Mouse (Mus musculus): ENCODE measurements around the gene Map4k3. TPM values are rescaled to one million over a fixed set of nuclear protein-coding genes. Genes with fewer than 3 reads are reported as not detected.
"Not testable (repeated sequence)": the region's sequence is repeated elsewhere in the genome, so short reads cannot be mapped to it uniquely, and the experiment has no call there.

Map4k3 gene
- total RNA-seq, 2 experiments from 2014 or later, result 30.0 to 34.6 TPM

GRCm38 (mm10) chr17:80574471-80574965 is 153.8 kb downstream of the Map4k3 start:
- no peak for DNase-seq
- intact Hi-C loops (cut with DNase I), result no loop called here

DNA sequence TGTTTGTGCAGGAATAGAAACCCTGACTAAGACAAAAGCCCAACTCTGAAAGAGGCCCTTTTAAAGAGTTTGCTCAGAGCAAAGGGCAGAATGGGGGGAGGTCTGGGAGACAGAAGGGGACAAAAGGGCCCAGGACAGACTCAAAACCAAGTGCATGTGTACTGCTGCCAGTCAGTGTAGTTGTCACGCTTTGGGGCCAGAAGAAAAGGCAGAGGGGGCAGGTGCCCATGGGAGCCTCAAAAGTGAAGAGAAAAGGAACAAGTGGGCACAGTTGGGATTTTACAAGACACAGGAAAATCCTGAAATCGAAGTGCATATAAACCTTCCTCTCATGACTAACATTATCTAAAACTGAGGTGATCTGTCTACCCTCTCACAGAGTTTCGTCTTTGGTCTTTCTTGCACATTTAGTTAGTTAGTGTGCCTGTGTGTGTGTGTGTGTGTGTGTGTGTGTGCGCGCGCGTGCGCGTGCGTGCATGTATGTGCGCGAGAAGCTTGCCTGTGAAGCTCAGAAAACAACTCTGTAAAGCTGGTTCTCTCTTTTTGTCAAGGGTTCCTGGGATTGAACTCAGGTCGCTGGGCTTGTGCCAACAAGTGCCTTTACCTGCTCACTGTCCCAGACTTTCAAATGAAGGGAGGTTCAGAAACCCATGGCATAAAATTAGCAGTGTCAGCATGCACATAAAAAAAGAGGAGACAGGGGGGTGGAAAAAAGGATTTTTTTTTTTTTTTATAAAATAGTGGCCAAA is 155.9 kb downstream of the Map4k3 start:
- intact Hi-C loops (cut with DNase I), result no loop called here
- DNase-seq, result no peak

DNA sequence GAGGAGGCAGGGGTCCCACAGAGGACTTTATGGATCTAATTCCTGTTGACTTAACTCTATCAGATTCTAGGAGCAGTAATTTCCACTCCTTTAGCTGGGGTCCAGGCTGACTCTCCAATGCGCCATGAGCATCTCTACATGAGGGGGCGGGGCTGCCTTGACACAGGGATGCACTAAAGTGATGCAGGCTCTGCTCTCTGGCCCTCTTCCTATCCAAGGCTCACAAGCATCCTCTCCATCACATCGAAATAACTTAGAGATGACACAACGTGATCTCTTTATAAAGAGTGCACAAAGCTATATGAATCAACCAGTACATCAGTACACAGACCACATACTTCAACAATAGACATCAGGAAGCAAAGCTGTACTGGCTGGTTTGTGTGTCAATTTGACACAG is 156.8 kb downstream of the Map4k3 start:
- DNase-seq, result no peak

DNA sequence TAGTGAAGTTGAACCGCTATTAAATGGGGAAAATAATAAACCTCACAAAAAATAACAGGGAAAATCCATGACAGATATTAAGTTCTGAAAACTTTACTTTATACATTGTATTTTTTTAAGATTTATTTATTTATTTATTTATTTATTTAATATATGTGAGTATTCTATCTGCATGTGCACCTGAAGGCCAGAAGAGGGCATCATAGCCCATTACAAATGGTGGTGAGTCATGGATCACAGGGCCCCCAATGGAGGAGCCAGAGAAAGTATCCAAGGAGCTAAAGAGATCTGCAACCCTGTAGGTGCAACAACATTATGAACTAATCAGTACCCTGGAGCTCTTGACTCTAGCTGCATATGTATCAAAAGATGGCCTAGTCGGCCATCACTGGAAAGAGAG is 158.6 kb downstream of the Map4k3 start:
- intact Hi-C loops (cut with DNase I); DNase-seq: not testable (repeated sequence)

More for the DNA sequence above, 156.8 kb downstream of the Map4k3 start:
- intact Hi-C loops (cut with DNase I), result no loop called here

DNA sequence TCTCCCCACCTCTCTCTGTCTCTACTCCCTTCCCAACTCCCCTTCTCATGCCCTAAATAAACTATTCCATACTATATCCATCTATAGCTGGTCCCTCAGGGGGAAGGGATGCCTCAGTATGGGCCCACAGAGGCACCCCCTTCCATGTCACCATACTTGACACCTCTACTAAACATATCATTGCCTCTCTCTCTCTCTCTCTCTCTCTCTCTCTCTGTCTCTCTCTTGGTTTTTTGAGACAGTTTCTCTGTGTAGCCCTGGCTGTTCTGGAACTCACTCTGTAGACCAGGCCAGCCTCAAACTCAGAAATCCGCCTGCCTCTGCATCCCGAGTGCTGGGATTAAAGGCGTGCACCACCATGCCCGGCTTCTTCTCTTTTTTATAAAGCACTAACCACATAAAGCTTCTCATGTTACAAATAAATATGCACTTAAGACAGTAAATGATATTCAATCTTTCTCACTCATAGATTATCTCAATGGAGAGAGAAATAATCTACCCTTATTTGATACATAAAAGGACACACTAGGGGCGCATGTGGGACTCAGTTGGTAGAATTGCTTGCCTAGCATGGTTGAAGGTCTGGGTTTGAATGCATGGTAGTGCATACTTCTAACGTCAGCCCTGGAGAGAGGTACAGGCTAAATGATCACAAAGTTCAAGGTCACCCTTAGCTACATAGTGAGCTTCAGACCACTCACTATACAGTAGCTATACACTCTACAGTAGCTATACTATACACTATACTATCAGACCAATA is 159.3 kb downstream of the Map4k3 start:
- intact Hi-C loops (cut with DNase I), result no loop called here
- DNase-seq, result no peak

DNA sequence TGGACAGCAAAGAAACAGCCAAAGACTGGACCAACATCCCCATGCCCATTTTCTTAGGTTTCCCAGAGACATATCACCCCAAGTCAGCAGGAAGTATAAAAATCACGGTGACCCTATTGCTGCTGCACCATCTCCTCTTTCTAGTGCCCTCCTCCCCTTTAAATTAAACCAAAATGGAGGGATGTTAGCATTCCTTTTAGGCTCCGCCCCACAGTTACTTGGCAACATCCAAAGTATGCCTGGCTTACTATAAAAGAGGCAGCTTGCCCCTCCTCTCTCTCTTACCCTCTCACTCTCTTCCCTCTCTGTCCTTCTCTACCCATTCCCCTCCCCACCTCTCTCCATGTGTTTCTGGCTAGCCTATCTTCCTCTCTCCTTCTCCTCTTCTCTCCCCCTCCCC is 159.8 kb downstream of the Map4k3 start:
- no peak for DNase-seq
- intact Hi-C loops (cut with DNase I), result no loop called here

GRCm38 (mm10) chr17:80564611-80564924 is 163.7 kb downstream of the Map4k3 start:
- intact Hi-C loops (cut with DNase I), result loop anchor here (5.0 kb wide), 1 partner anchor 272 kb away; the partner anchor contains the start of genes Dhx57 and Morn2

GRCm38 (mm10) chr17:80563762-80564610 is 164.3 kb downstream of the Map4k3 start:
- intact Hi-C loops (cut with DNase I), result loop anchor here (5.0 kb wide), 1 partner anchor 272 kb away; the partner anchor contains the start of genes Dhx57 and Morn2
- DNase-seq, result not testable (repeated sequence)

More at GRCm38 (mm10) chr17:80564611-80564924, 163.7 kb downstream of the Map4k3 start:
- DNase-seq, result peak in 1 of 2 experiments; percentile 21

- intact Hi-C loops (cut with DNase I), result loop anchor here (5.0 kb wide), 1 partner anchor 270 kb away; the partner anchor contains the start of genes Dhx57 and Morn2
- DNase-seq, result no peak
Observed at GRCm38 (mm10) chr17:80562792-80563191, 165.5 kb downstream of the Map4k3 start.

DNA sequence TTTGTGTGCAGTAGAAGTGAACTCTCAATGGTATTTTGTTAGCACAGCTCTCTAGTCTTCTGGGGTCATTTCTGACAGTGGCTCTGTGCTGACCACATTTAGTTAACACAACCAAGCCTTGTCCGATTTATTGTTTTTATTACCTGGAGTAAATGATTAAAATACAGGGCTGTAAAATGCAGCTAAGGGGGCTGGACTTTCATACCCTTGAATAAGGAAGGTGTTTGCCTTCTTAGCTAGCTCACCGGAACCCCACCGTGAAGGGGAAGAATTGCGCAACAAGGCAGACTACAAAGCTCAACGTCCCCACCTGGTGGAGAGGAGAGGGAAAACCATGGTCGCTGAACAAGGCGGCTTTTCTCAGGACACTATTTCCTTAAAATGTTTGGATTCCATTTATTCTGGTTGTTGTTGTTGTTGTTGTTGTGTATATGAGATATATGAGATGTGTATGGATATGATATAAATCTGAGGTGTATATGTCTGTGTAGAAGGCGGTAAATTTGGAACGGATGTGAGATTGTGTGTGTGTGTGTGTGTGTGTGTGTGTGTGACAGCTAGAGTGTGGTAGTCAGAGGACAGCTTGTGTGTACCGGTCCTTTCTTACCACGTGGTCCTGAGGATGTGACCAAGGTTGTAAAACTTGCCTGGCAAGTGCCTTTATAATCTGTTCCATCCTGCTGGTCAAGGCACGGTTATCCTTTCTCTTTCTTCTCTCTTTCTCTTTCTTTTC is 167.4 kb downstream of the Map4k3 start:
- peak; percentile 76 to 82 for DNase-seq
- intact Hi-C loops (cut with DNase I), result loop anchor here (1.0 to 5.0 kb wide), 2 partner anchors 106 to 269 kb away; partner anchors contain the start of genes Dhx57 and Morn2

DNA sequence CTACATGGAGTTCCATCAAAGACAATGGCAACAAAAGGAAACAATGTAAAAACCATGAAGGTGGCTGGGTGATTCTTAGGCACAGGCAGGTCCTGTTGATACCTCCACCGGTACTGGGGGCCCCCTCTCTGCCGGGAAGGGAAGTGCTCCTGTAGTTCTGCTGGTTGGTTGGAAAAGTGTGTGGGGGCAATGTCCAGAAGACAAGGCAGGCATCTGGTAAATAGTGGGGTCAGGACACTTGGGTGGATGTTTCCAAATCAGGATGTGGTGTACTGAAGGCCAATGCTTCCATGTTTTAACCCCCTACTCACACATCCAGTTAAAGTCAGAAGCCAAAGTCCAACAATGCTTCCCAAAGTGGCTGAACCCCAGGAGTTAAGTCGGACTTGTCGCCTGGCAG is 168.5 kb downstream of the Map4k3 start:
- intact Hi-C loops (cut with DNase I), result loop anchor here (1.0 to 5.0 kb wide), 2 partner anchors 104 to 267 kb away; partner anchors contain the start of genes Dhx57 and Morn2

GRCm38 (mm10) chr17:80559050-80559449 is 169.2 kb downstream of the Map4k3 start:
- peak; percentile 52 to 62 for DNase-seq
- intact Hi-C loops (cut with DNase I), result no loop called here

More for the DNA sequence above, 168.5 kb downstream of the Map4k3 start:
- no peak for DNase-seq

DNA sequence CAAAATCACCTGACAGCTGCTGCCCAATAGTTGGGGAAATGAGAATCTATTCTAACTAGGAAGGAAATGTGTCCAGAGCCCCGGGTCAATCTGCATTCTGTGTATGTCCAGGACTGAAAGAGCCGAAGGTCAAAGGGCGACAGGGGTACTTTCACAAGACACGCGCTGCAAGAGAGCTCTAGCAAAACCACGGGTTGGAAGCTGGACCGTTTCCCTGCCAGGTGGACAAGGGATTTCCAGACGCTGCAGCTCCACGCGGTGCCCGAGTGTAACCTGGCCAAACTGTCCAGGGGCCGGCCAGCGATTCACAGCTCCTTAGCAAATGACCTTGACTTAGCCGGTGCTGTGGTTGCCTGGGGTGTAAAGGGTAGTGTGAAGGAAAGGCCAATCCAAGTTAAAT is 169.7 kb downstream of the Map4k3 start:
- intact Hi-C loops (cut with DNase I), result no loop called here
- no peak for DNase-seq

DNA sequence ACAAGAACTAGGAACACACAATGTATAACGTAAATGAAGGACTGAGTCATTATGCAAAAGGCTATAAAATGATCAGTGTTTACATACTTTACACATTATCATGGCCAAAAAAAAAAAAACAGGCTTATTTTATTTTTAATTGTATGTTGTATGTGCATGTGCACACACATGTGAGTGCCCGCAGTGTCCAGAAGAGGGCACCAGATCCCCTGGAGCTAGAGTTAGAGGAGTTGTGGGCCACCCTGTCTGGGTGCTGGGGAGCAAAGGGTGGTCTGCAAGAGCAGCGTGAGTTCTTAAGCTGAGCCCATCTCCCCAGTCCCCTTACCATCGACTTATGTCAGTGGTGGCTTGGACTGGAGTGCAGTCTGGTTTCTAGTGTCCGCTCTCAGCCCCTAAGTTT is 170.8 kb downstream of the Map4k3 start:
- DNase-seq, result no peak
- intact Hi-C loops (cut with DNase I), result no loop called here

GRCm38 (mm10) chr17:80553318-80554270 is 174.7 kb downstream of the Map4k3 start:
- intact Hi-C loops (cut with DNase I), result loop anchor here (2.0 kb wide), 2 partner anchors 71 to 95 kb away; no protein-coding TSS in a partner anchor
- DNase-seq, result peak; percentile 68 to 75

- DNase-seq, result no peak
- intact Hi-C loops (cut with DNase I), result loop anchor here (2.0 kb wide), 2 partner anchors 70 to 94 kb away; no protein-coding TSS in a partner anchor
Observed at GRCm38 (mm10) chr17:80552653-80553052, 175.6 kb downstream of the Map4k3 start.

DNA sequence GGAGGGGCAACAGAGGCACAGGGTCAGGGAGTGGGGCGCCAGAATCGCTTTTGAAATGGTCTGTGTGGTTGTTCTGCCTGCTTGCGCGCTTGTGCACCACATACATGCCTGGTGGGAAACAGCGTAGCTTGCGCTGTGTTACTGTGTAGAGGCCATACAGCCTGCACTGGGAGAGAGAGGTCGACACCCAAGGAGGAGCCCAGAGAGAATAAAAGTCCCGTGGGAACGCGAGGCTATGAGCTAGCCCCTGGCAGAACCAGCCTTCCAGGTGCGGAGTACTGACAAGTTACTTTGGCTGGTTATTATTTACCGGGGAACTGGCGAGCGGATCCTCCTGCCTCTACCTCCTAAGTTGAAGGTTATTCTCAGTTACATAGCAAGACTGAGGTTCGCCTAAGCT is 177.3 kb downstream of the Map4k3 start:
- intact Hi-C loops (cut with DNase I), result no loop called here
- no peak for DNase-seq

GRCm38 (mm10) chr17:80546846-80547245 is 181.4 kb downstream of the Map4k3 start:
- no peak for DNase-seq
- intact Hi-C loops (cut with DNase I), result no loop called here
